Mouse (Mus musculus) ovary, postnatal 14 days (tissue): ENCODE measurements at regions not wholly inside any gene's neighbourhood (a gene's known extent, or its start where the extent isn't known, plus 50 kb on each side); places are given as distances from the start of the nearest gene placed in this dataset.

Experiments
- DNase-seq: peaks from one replicate; pipeline ENCODE4 v3.0.0; 2022; ENCODE audit warnings: low spot score

- DNase-seq: no peak
These were observed 299.5 kb downstream of the Tmem182 start for GRCm38 (mm10) chr1:41104869-41105268.

GRCm38 (mm10) chr1:41121636-41122175 lies 316.3 kb downstream of the Tmem182 start:
- no peak for DNase-seq

GRCm38 (mm10) chr1:41131410-41131809 lies 326.0 kb downstream of the Tmem182 start:
- no peak for DNase-seq

GRCm38 (mm10) chr1:41133143-41133542 lies 327.7 kb downstream of the Tmem182 start:
- DNase-seq: no peak

- DNase-seq: no peak
These were observed 328.5 kb downstream of the Tmem182 start for GRCm38 (mm10) chr1:41133946-41134345.

GRCm38 (mm10) chr1:41139725-41140124 lies 334.3 kb downstream of the Tmem182 start:
- no peak for DNase-seq

GRCm38 (mm10) chr1:41140542-41140941 lies 335.1 kb downstream of the Tmem182 start:
- no peak for DNase-seq

- no peak for DNase-seq
These were observed 336.6 kb downstream of the Tmem182 start for GRCm38 (mm10) chr1:41141992-41142391.

- DNase-seq: no peak
These were observed 347.1 kb downstream of the Tmem182 start for GRCm38 (mm10) chr1:41152516-41152915.

- no peak for DNase-seq
These were observed 348.0 kb downstream of the Tmem182 start for GRCm38 (mm10) chr1:41153174-41153999.

GRCm38 (mm10) chr1:41154198-41154597 lies 348.8 kb downstream of the Tmem182 start:
- DNase-seq: no peak

GRCm38 (mm10) chr1:41156946-41157345 lies 351.5 kb downstream of the Tmem182 start:
- no peak for DNase-seq

GRCm38 (mm10) chr1:41157651-41158513 lies 352.5 kb downstream of the Tmem182 start:
- DNase-seq: no peak

- DNase-seq: no peak
These were observed 360.7 kb downstream of the Tmem182 start for GRCm38 (mm10) chr1:41165878-41166786.

GRCm38 (mm10) chr1:41166787-41167420 lies 361.5 kb downstream of the Tmem182 start:
- no peak for DNase-seq

- DNase-seq: no peak
These were observed 381.6 kb downstream of the Tmem182 start for GRCm38 (mm10) chr1:41186991-41187390.

- no peak for DNase-seq
These were observed 407.5 kb downstream of the Tmem182 start for GRCm38 (mm10) chr1:41212876-41213275.

- DNase-seq: no peak
These were observed 420.4 kb downstream of the Tmem182 start for GRCm38 (mm10) chr1:41225851-41226250.

GRCm38 (mm10) chr1:41235335-41235734 lies 429.9 kb downstream of the Tmem182 start:
- DNase-seq: no peak

GRCm38 (mm10) chr1:41243000-41243399 lies 437.6 kb downstream of the Tmem182 start:
- DNase-seq: no peak

- no peak for DNase-seq
These were observed 439.2 kb downstream of the Tmem182 start for GRCm38 (mm10) chr1:41244627-41245026.
